ENCODE assay signal across 22 mouse cellular contexts in the genomic region with DNA sequence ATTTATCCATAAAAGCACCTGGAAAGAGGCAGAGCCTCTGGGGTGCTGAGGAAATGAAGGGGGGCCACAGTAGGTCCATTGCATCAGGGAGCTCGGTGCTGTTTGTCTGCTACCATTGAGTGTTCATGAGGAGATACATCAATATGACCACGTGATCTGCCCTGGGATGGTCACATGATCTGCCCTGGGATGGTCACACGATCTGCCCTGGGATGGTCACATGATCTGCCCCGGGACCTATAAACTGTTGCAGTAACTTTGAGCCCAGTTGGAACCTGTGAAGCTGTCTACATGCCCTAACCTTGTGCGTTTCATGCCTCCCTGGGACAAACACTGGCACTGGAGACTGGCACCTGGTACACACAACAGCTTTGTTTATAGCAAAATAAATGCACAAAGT. TPM values are rescaled to one million over a fixed set of nuclear protein-coding genes. Genes with fewer than 3 reads are reported as not detected.
A peak's percentile ranks its signal among the peaks of the same experiment; 100 is the strongest.
DNase-seq lines count a peak whose midpoint lies in the region; ATAC-seq and TF ChIP-seq lines count a peak whose summit lies in the region.
"Had no signal": no experiment of that assay in that cellular context is flagged by ENCODE, and none has a peak within 500 bp of the region (broad histone marks: within the 10 kb centered on the region; RNA-seq: fewer than 3 reads in every experiment).

No protein-coding gene starts in this region.

- no peaks in the 10 kb centered on the region for H3K79me2 ChIP-seq in myocyte (ENCODE audit: control insufficient read depth, insufficient read depth)

- no peak overlapping the region for H3K4me2 ChIP-seq in myocyte (ENCODE audit: low read depth)
- H3K4me2 ChIP-seq: embryonic facial prominence, embryonic 12.5 days; forebrain, embryonic 15.5 days; hindbrain, embryonic 12.5 days; intestine, embryonic 15.5 days had no signal

- DNase-seq in adrenal gland, postnatal 14 days, result peak; percentile 15
- DNase-seq in adrenal gland, postnatal 25 days, result no peak
- peak; percentile 69 for DNase-seq in R1 (ENCODE audit: low read depth, low spot score)
- no peak for DNase-seq in heart, adult 9 months (ENCODE audit: low spot score in 2 of 2)
- no peak for DNase-seq in cerebellum, postnatal 4 days (ENCODE audit: low spot score in 2 of 2)
- DNase-seq: adrenal gland, postnatal 36 days; cerebellum, adult 11 months; cerebellum, adult 8-10 months; cerebellum, postnatal 14 days; gastrocnemius, postnatal 36 days; heart, adult 11 months; heart, postnatal 10 days; heart, postnatal 4 days had no signal

- no peaks in the 10 kb centered on the region for H3K9me3 ChIP-seq in megakaryocyte, embryonic 14.5 days
- H3K9me3 ChIP-seq: embryonic facial prominence, embryonic 12.5 days; forebrain, embryonic 15.5 days; heart, embryonic 10.5 days; hindbrain, embryonic 12.5 days; intestine, embryonic 15.5 days had no signal

- peaks cover 94% of the 10 kb centered on the region for H3K4me1 ChIP-seq in megakaryocyte, embryonic 14.5 days
- H3K4me1 ChIP-seq: embryonic facial prominence, embryonic 12.5 days; forebrain, embryonic 15.5 days; hindbrain, embryonic 12.5 days had no signal

- H3ac ChIP-seq in myocyte (ENCODE audit: control insufficient read depth, insufficient read length), result no peak overlapping the region

- no peak for TF ChIP-seq POLR2A in myocyte (IDR thresholded peaks at IDR 0.05; ENCODE audit: insufficient read length, low read depth)

- H3K27me3 ChIP-seq in megakaryocyte, embryonic 14.5 days (replicated peaks), result no peaks in the 10 kb centered on the region
- H3K27me3 ChIP-seq in myocyte (ENCODE audit: control insufficient read depth, insufficient read depth, insufficient read length), result no peaks in the 10 kb centered on the region
- H3K27me3 ChIP-seq: embryonic facial prominence, embryonic 12.5 days; forebrain, embryonic 15.5 days; hindbrain, embryonic 12.5 days; intestine, embryonic 15.5 days; Patski had no signal

- H3K4me3 ChIP-seq in megakaryocyte, embryonic 14.5 days (replicated peaks), result peak overlapping the region; percentile 62
- H3K4me3 ChIP-seq in myocyte, result no peak overlapping the region
- H3K4me3 ChIP-seq: embryonic facial prominence, embryonic 12.5 days; forebrain, embryonic 15.5 days; heart, embryonic 10.5 days; hindbrain, embryonic 12.5 days; intestine, embryonic 15.5 days had no signal

- peaks cover 9% of the 10 kb centered on the region for H3K36me3 ChIP-seq in megakaryocyte, embryonic 14.5 days (replicated peaks; ENCODE audit: low read length)
- H3K36me3 ChIP-seq in myocyte (ENCODE audit: control insufficient read depth, insufficient read depth), result no peaks in the 10 kb centered on the region
- H3K36me3 ChIP-seq: embryonic facial prominence, embryonic 12.5 days; forebrain, embryonic 15.5 days; heart, embryonic 10.5 days; hindbrain, embryonic 12.5 days; intestine, embryonic 15.5 days had no signal

- no peak for ATAC-seq in megakaryocyte, adult 5-6 weeks (ENCODE audit: poor library complexity, severe bottlenecking)
- ATAC-seq: forebrain, embryonic 15.5 days; intestine, embryonic 15.5 days; Patski had no signal

TF ChIP-seq in myocyte, 11 proteins besides CTCF, POLR2A, EP300 and RAD21:
- TF ChIP-seq USF1 (IDR thresholded peaks at IDR 0.05; ENCODE audit: low read depth), result peak; percentile 54
- TF ChIP-seq MYOD1 (IDR thresholded peaks at IDR 0.05; ENCODE audit: control insufficient read depth in 1 of 3, insufficient read length in 2 of 3, low read depth in 2 of 3), result no peak

RNA-seq across cellular contexts. Expression of a gene that starts 8.1 kb away (rescaled TPM):
- total RNA-seq in adrenal gland, postnatal 14 days (2021), result 18.5 and 30.6 TPM in 2 replicates
- 5.8 and 6.9 TPM in 2 replicates for total RNA-seq in adrenal gland, postnatal 25 days (2021)
- 331 and 373 TPM in 2 replicates for polyA plus RNA-seq in megakaryocyte, embryonic 14.5 days (2012; ENCODE audit: insufficient read depth, low replicate concordance)
- 0.18 and 1.6 TPM in 2 replicates for total RNA-seq in megakaryocyte, adult 5-6 weeks (2015)
- total RNA-seq in megakaryocyte, adult 5-6 weeks (2017), result 0.26 and 0.49 TPM in 2 replicates
- 1.2 TPM for polyA plus RNA-seq in myocyte (2012; fragmentation: generic; extraction: Trizol)

RNA-seq across cellular contexts. Expression of a gene that starts 43.9 kb away (rescaled TPM):
- total RNA-seq in adrenal gland, postnatal 14 days (2021), result 135 and 148 TPM in 2 replicates
- total RNA-seq in adrenal gland, postnatal 25 days (2021), result 113 and 128 TPM in 2 replicates
- polyA plus RNA-seq in megakaryocyte, embryonic 14.5 days (2012; ENCODE audit: insufficient read depth, low replicate concordance), result 24.2 and 52.6 TPM in 2 replicates
- total RNA-seq in megakaryocyte, adult 5-6 weeks (2015), result 100 and 106 TPM in 2 replicates
- 65.5 and 74.0 TPM in 2 replicates for total RNA-seq in megakaryocyte, adult 5-6 weeks (2017)
- 216 TPM for polyA plus RNA-seq in myocyte (2012; fragmentation: generic; extraction: Trizol)

Comparison
In these comparisons a context has a peak if more than half of its experiments do, and no peak if none do; other contexts are left out.
1. DNase-seq: peak in adrenal gland, postnatal 14 days (single experiment) and R1 (single experiment); none in adrenal gland, postnatal 25 days (single experiment), heart, adult 9 months (0 of 2) and cerebellum, postnatal 4 days (0 of 2).